Mouse (Mus musculus): ENCODE data around the gene Efhd1. TPM values are rescaled to one million over a fixed set of nuclear protein-coding genes. Genes with fewer than 3 reads are reported as not detected.

Efhd1 gene
- polyA plus RNA-seq, 1 experiment from 2014 or later: 1.2 TPM

GRCm38 (mm10) chr1:87313116-87313515 lies 49.0 kb downstream of the Efhd1 start:
- no peak overlapping the region for H3K4me3 ChIP-seq (replicated peaks)
- peaks cover 4% of the 10 kb centered on the region; the same call in 1 of the 2 replicates for H3K4me1 ChIP-seq
- no peaks in the 10 kb centered on the region for H3K27me3 ChIP-seq (replicated peaks)
- no peak overlapping the region for H3K4me2 ChIP-seq
- no peaks in the 10 kb centered on the region for H3K9me3 ChIP-seq (replicated peaks)
- no peak for ATAC-seq (ENCODE audit: low FRiP score)
- H3K36me3 ChIP-seq: no peaks in the 10 kb centered on the region
- H3K9ac ChIP-seq (replicated peaks): no peak overlapping the region
- WGBS: 95% methylated on average over 2 of the region's 2 CpGs
- H3K27ac ChIP-seq (replicated peaks): no peak overlapping the region

- H3K27ac ChIP-seq (replicated peaks): no peak overlapping the region
- no peak overlapping the region for H3K9ac ChIP-seq (replicated peaks)
- WGBS: 92% methylated on average over 8 of the region's 8 CpGs
- H3K4me1 ChIP-seq: peaks cover 4% of the 10 kb centered on the region; the same call in 1 of the 2 replicates
- H3K27me3 ChIP-seq (replicated peaks): no peaks in the 10 kb centered on the region
- no peaks in the 10 kb centered on the region for H3K36me3 ChIP-seq
- no peaks in the 10 kb centered on the region for H3K9me3 ChIP-seq (replicated peaks)
- H3K4me3 ChIP-seq (replicated peaks): no peak overlapping the region
- ATAC-seq (ENCODE audit: low FRiP score): no peak
- no peak overlapping the region for H3K4me2 ChIP-seq
Observed at GRCm38 (mm10) chr1:87313843-87314570, 49.8 kb downstream of the Efhd1 start.

DNA sequence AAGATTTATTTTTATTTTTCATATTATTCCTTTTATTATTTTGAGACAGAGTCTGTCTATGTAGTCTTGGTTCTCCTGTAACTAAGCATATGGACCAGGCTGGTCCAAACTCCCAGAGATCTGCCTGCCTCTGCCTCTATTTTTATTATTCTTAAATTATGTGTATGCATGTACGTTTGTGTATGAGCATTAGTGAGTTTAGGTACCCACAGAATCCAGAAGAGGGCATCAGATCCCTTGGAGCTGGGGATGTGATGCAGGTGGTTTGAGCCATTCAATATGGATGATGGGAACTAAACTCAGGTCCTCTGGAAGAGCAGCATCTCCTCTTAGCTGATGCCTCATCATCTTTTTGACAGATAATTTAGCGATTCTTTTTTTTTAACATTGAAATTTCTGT lies 51.3 kb downstream of the Efhd1 start:
- H3K9ac ChIP-seq (replicated peaks): no peak overlapping the region
- H3K36me3 ChIP-seq: no peaks in the 10 kb centered on the region
- no peaks in the 10 kb centered on the region for H3K9me3 ChIP-seq (replicated peaks)
- no peak for ATAC-seq (ENCODE audit: low FRiP score)
- no peak overlapping the region for H3K27ac ChIP-seq (replicated peaks)
- H3K4me1 ChIP-seq: peaks cover 4% of the 10 kb centered on the region; the same call in 1 of the 2 replicates
- H3K4me3 ChIP-seq (replicated peaks): no peak overlapping the region
- no peak overlapping the region for H3K4me2 ChIP-seq
- no peaks in the 10 kb centered on the region for H3K27me3 ChIP-seq (replicated peaks)
- WGBS: 97% methylated on average over 2 of the region's 2 CpGs

DNA sequence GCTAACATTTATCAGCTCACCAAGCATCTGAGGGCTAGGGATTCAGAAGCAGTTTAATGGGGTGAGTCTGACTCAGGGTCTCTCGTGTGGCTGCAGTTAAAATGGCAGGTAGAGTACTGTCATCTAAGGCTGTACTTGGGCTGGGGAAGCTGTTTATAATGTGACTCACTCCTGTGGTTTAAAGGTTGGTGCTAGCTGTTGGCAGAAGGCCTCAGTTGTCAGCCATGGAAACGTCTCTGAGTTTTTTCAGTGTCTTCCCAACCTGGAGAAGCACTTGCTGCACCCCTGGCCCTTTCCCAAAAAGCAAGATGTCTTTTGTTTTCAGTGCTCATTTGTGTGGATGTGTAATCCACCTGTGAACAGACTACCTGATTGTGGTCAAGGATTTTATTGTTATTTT lies 51.7 kb downstream of the Efhd1 start:
- no peak overlapping the region for H3K4me3 ChIP-seq (replicated peaks)
- 66% methylated on average over 2 of the region's 2 CpGs for WGBS
- 0 out of 2 replicates have a peak, but pooled peaks cover 2% of the 10 kb centered on the region for H3K9me3 ChIP-seq (replicated peaks)
- H3K27ac ChIP-seq (replicated peaks): no peak overlapping the region
- no peaks in the 10 kb centered on the region for H3K27me3 ChIP-seq (replicated peaks)
- H3K9ac ChIP-seq (replicated peaks): no peak overlapping the region
- ATAC-seq (ENCODE audit: low FRiP score): no peak
- peaks cover 4% of the 10 kb centered on the region; the same call in 1 of the 2 replicates for H3K4me1 ChIP-seq
- H3K4me2 ChIP-seq: no peak overlapping the region
- H3K36me3 ChIP-seq: no peaks in the 10 kb centered on the region

GRCm38 (mm10) chr1:87316672-87317071 lies 52.5 kb downstream of the Efhd1 start:
- H3K4me3 ChIP-seq (replicated peaks): no peak overlapping the region
- no peak for ATAC-seq (ENCODE audit: low FRiP score)
- H3K9ac ChIP-seq (replicated peaks): no peak overlapping the region
- no peaks in the 10 kb centered on the region for H3K27me3 ChIP-seq (replicated peaks)
- WGBS: 43% methylated on average over 3 of the region's 3 CpGs
- H3K4me2 ChIP-seq: no peak overlapping the region
- 0 out of 2 replicates have a peak, but pooled peaks cover 8% of the 10 kb centered on the region for H3K9me3 ChIP-seq (replicated peaks)
- H3K4me1 ChIP-seq: peaks cover 4% of the 10 kb centered on the region; the same call in 1 of the 2 replicates
- H3K27ac ChIP-seq (replicated peaks): no peak overlapping the region
- no peaks in the 10 kb centered on the region for H3K36me3 ChIP-seq

DNA sequence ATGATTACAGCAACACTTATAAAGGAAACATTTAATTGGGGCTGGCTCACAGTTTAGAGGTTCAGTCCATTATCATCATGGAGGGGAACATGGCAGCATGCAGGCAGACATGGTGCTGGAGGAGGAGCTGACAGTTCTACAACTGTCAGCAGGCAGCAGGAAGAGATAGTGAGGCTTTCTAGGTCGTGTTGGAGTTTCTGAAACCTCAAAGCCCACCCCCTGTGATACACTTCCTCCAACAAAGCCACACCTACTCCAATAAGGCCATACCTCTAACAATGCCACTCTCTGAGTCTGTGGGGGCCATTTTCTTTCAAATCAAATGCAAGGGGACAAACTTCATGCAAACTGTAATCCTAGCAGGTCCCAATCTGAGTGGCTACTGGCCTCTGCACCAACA lies 56.9 kb downstream of the Efhd1 start:
- no peaks in the 10 kb centered on the region for H3K36me3 ChIP-seq
- no peak overlapping the region for H3K4me2 ChIP-seq
- no peak overlapping the region for H3K9ac ChIP-seq (replicated peaks)
- no peaks in the 10 kb centered on the region for H3K27me3 ChIP-seq (replicated peaks)
- 0 out of 2 replicates have a peak, but pooled peaks cover 8% of the 10 kb centered on the region for H3K9me3 ChIP-seq (replicated peaks)
- WGBS: 0% methylated on average over 1 of the region's 1 CpGs
- no peak overlapping the region for H3K27ac ChIP-seq (replicated peaks)
- no peak for ATAC-seq (ENCODE audit: low FRiP score)
- no peak overlapping the region for H3K4me3 ChIP-seq (replicated peaks)
- H3K4me1 ChIP-seq: peaks cover 4% of the 10 kb centered on the region; the same call in 1 of the 2 replicates

DNA sequence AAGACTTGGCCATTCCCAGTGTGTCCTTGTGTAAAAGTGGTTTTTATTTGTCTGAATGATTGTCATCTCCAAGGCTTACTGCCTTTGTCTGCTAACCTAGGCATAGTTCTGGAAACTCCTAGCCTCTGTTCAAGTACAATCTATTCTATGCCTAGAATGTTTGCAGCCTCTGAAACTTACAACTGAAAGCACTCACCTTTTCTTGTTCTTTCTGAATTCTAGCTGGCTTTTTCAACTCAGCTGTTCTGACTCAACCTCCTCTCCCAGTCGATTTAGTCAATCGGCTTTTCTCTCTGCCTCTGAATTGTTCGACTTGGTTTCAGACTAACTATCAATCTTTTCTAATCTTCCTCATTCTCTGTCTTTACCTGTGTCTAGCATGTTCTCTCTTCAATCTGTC lies 58.6 kb downstream of the Efhd1 start:
- Histone ChIP-seq H3K4me1 (no peaks in the 10 kb centered on the region), H3K4me3 (replicated peaks) (no peak overlapping the region), H3K36me3 (no peaks in the 10 kb centered on the region), H3K4me2 (no peak overlapping the region), H3K9ac (replicated peaks) (no peak overlapping the region), H3K27me3 (replicated peaks) (no peaks in the 10 kb centered on the region), H3K9me3 (replicated peaks) (0 out of 2 replicates have a peak, but pooled peaks cover 8% of the 10 kb centered on the region), H3K27ac (replicated peaks) (no peak overlapping the region)
- ATAC-seq (ENCODE audit: low FRiP score): no peak
- WGBS: 92% methylated on average over 3 of the region's 3 CpGs

- H3K9ac ChIP-seq (replicated peaks): no peak overlapping the region
- 0 out of 2 replicates have a peak, but pooled peaks cover 8% of the 10 kb centered on the region for H3K9me3 ChIP-seq (replicated peaks)
- H3K27me3 ChIP-seq (replicated peaks): no peaks in the 10 kb centered on the region
- peaks cover 9% of the 10 kb centered on the region for H3K4me1 ChIP-seq
- H3K4me2 ChIP-seq: no peak overlapping the region
- no peak overlapping the region for H3K4me3 ChIP-seq (replicated peaks)
- no peak overlapping the region for H3K27ac ChIP-seq (replicated peaks)
- no peaks in the 10 kb centered on the region for H3K36me3 ChIP-seq
- no peak for ATAC-seq (ENCODE audit: low FRiP score)
Observed at GRCm38 (mm10) chr1:87324649-87325048, 60.5 kb downstream of the Efhd1 start.

DNA sequence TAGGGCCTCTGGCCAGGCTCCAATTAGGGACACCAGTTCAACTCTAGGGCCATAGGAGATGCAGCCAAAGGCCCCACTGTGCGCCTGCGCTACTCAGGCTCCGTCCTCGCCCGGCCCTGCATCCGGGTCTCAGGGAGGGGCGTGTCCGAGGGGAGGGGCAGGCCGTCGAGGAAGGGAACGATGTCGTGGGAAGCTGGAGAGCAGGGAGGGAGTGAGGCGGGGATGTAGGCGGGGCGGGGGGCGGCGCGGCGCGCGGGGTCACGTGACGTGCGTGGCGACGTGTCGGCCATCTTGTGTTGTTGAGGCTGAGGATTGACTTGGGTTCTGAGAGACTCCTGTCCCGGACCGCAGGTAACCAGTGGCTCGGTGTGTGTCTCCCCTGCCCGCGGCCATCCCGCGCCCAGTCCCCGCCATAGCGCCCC lies 62.6 kb downstream of the Efhd1 start, which contains the start of gene Gigyf2:
Gene Gigyf2, plus strand, starts transcription at position 257 of the 422 bp plus-strand sequence.
- Histone ChIP-seq H3K4me2 (peak within 1 kb of the TSS; percentile 70), H3K9ac (replicated peaks) (peak within 1 kb of the TSS; percentile 98), H3K4me3 (replicated peaks) (peak within 1 kb of the TSS; percentile 94), H3K27me3 (replicated peaks) (no peaks in the 10 kb centered on the region), H3K9me3 (replicated peaks) (no peaks in the 10 kb centered on the region), H3K36me3 (no peaks in the 10 kb centered on the region), H3K4me1 (peaks cover 13% of the 10 kb centered on the region), H3K27ac (replicated peaks) (peak within 1 kb of the TSS; percentile 92)
- ATAC-seq (ENCODE audit: low FRiP score): peak; percentile 98
- WGBS: under 1% methylated on average over 27 of the region's 36 CpGs

DNA sequence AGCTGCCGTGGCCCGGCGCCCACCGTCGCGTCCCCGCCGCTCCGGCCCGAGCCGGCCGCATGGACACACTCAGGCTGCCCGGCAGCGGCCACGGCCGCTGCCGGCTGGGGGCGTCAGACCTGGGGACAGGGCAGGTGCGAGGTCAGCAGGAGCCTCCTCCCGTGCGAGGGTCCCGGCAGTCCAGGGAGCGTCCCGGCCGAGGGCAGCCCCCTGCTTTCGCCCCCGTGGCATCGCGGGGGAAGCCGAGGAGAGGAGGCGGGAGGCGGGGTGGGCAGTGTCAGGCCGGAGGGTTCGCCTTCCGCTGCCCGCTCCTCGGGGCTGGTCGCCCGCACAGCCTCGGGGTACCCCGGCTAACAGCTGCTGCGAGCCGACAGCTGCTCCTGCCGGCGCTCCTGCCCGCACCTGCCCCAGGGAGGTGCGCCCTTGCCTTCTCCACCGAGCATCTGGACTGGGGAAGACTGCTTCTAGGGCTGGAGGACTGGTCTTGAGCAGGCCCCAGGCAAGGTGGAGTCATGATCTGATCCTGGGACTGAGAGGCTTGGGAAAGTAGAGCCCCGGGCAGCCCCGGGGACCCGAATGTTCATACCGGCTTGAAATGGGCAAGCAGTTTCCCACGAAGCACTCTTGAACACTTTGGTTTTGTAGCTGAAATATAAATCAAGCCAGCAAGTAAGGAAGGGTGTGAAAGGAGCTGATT lies 63.1 kb downstream of the Efhd1 start:
- H3K4me1 ChIP-seq: peaks cover 13% of the 10 kb centered on the region
- peak overlapping the region; percentile 94 for H3K4me3 ChIP-seq (replicated peaks)
- no peaks in the 10 kb centered on the region for H3K36me3 ChIP-seq
- H3K4me2 ChIP-seq: peak overlapping the region; percentile 70
- peak overlapping the region; percentile 98 for H3K9ac ChIP-seq (replicated peaks)
- under 1% methylated on average over 33 of the region's 53 CpGs for WGBS
- no peaks in the 10 kb centered on the region for H3K9me3 ChIP-seq (replicated peaks)
- peak overlapping the region; percentile 92 for H3K27ac ChIP-seq (replicated peaks)
- ATAC-seq (ENCODE audit: low FRiP score): peak; percentile 70
- no peaks in the 10 kb centered on the region for H3K27me3 ChIP-seq (replicated peaks)

GRCm38 (mm10) chr1:87331774-87332173 lies 67.6 kb downstream of the Efhd1 start:
- H3K4me3 ChIP-seq (replicated peaks): no peak overlapping the region
- no peak overlapping the region for H3K9ac ChIP-seq (replicated peaks)
- WGBS: 97% methylated on average over 4 of the region's 4 CpGs
- no peaks in the 10 kb centered on the region for H3K27me3 ChIP-seq (replicated peaks)
- no peak for ATAC-seq (ENCODE audit: low FRiP score)
- H3K4me2 ChIP-seq: no peak overlapping the region
- peaks cover 12% of the 10 kb centered on the region for H3K36me3 ChIP-seq
- peaks cover 13% of the 10 kb centered on the region for H3K4me1 ChIP-seq
- H3K27ac ChIP-seq (replicated peaks): no peak overlapping the region
- no peaks in the 10 kb centered on the region for H3K9me3 ChIP-seq (replicated peaks)

GRCm38 (mm10) chr1:87350576-87350975 lies 86.4 kb downstream of the Efhd1 start:
- no peak overlapping the region for H3K9ac ChIP-seq (replicated peaks)
- no peaks in the 10 kb centered on the region for H3K4me1 ChIP-seq
- H3K27ac ChIP-seq (replicated peaks): no peak overlapping the region
- H3K27me3 ChIP-seq (replicated peaks): no peaks in the 10 kb centered on the region
- no peak overlapping the region for H3K4me3 ChIP-seq (replicated peaks)
- H3K9me3 ChIP-seq (replicated peaks): no peaks in the 10 kb centered on the region
- H3K4me2 ChIP-seq: no peak overlapping the region
- WGBS: 86% methylated on average over 2 of the region's 2 CpGs
- H3K36me3 ChIP-seq: peaks cover 7% of the 10 kb centered on the region; the same call in 1 of the 2 replicates
- no peak for ATAC-seq (ENCODE audit: low FRiP score)

Data from neural tube, embryonic 15.5 days (tissue).